10 mouse cellular contexts compared by ENCODE assay signal in the genomic region with DNA sequence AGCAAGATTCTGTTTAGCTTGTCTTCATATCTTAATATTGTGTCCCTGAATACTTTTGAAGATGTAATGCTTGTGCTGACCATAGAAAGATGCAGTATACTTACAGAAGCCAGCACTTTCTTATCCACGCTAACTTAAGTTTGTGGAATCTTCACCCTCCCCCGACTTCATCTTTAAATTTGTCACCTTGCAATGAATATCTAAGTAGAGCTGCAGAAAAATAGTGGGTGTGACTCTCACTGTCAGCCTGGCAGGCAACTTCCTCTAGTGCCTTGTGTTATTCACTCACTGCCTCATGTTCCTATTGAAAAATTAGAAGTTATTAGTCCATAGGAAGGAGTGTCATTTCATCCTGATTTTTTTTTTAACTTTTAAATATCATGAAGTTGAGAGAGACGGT.
"Had no signal": no experiment of that assay in that cellular context is flagged by ENCODE, and none has a peak within 500 bp of the region (broad histone marks: within the 10 kb centered on the region; RNA-seq: fewer than 3 reads in every experiment).

No protein-coding gene starts in this region.

- DNase-seq: retina, postnatal 1 day; right cerebral cortex, postnatal 14 days; right cerebral cortex, postnatal 25 days; spleen, adult 18-20 months; thymus, adult 18-20 months; thymus, adult 2 months; thymus, postnatal 14 days; thymus, postnatal 25 days; thymus, postnatal 36 days; thymus, postnatal 4 days had no signal
